Mouse (Mus musculus): ENCODE measurements around the gene Gramd1c. TPM values are rescaled to one million over a fixed set of nuclear protein-coding genes. Genes with fewer than 3 reads are reported as not detected.

The Gramd1c gene
- polyA plus RNA-seq, 1 experiment from 2014 or later, result 2.2 TPM

DNA sequence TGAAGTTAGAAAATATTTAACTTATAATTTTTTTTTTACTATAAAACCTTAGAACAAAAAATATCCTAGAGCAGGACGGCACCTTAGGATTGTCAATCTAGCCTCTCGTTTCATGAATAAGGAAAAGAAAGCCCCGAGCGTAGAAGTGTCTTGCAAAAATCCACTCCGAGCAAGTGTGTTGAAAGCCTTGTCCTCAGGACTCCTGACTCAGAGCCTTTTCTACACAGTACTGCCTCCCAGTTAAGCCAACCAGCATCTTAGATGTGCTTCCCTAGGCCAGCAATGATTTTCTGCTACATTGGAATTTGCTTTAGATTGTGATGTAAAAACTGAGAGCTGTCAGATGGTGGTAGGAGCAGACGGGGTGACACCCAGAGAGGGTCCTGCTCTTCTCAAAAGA, 130.1 kb downstream of the Gramd1c start:
- DNase-seq (ENCODE audit: low spot score), result no peak
- H3K27me3 ChIP-seq (ENCODE audit: control insufficient read depth, insufficient read depth, low read length), result no peaks in the 10 kb centered on the region
- ATAC-seq (ENCODE audit: insufficient read depth, low FRiP score, low TSS enrichment), result no peak
- no peaks in the 10 kb centered on the region for H3K4me1 ChIP-seq (ENCODE audit: control insufficient read depth, insufficient read depth, low read length)
- H3K4me3 ChIP-seq (ENCODE audit: low read depth, low read length), result no peak overlapping the region
- WGBS, result 89% methylated on average over 6 of the region's 6 CpGs
- H3K9ac ChIP-seq (ENCODE audit: low read length), result no peak overlapping the region
- H3K27ac ChIP-seq (ENCODE audit: low read depth, low read length), result no peak overlapping the region
- no peaks in the 10 kb centered on the region for H3K36me3 ChIP-seq (ENCODE audit: control insufficient read depth, insufficient read depth, low read length)
- no peaks in the 10 kb centered on the region for H3K9me3 ChIP-seq (ENCODE audit: control insufficient read depth, low read length)
- no peak overlapping the region for H3K4me2 ChIP-seq (ENCODE audit: low read depth)

DNA sequence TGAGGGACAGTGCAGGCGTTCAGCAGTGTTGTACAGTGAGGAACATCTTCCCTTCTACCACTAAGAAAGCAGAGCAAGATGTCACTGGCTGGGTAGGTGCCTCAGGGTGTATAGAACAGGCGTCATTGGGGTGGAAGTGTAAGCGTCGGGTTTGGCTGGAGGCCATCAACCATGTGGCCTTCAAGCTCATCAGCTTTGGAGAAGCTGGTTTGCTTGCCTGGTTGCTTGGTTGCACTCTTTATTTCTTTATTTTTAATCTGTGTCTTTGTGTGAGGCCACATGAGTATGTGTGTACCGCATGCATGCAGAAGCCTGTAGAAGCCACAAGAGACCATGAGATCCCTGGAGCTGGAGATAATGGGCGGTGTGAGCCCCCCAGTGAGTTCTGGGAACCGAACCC, 130.8 kb downstream of the Gramd1c start:
- Histone ChIP-seq H3K27ac (ENCODE audit: low read depth, low read length) (no peak overlapping the region), H3K4me1 (ENCODE audit: control insufficient read depth, insufficient read depth, low read length) (no peaks in the 10 kb centered on the region), H3K4me3 (ENCODE audit: low read depth, low read length) (no peak overlapping the region), H3K9me3 (ENCODE audit: control insufficient read depth, low read length) (no peaks in the 10 kb centered on the region), H3K36me3 (ENCODE audit: control insufficient read depth, insufficient read depth, low read length) (no peaks in the 10 kb centered on the region), H3K4me2 (ENCODE audit: low read depth) (no peak overlapping the region), H3K27me3 (ENCODE audit: control insufficient read depth, insufficient read depth, low read length) (no peaks in the 10 kb centered on the region), H3K9ac (ENCODE audit: low read length) (no peak overlapping the region)
- 93% methylated on average over 7 of the region's 7 CpGs for WGBS
- no peak for ATAC-seq (ENCODE audit: insufficient read depth, low FRiP score, low TSS enrichment)
- DNase-seq (ENCODE audit: low spot score), result no peak

DNA sequence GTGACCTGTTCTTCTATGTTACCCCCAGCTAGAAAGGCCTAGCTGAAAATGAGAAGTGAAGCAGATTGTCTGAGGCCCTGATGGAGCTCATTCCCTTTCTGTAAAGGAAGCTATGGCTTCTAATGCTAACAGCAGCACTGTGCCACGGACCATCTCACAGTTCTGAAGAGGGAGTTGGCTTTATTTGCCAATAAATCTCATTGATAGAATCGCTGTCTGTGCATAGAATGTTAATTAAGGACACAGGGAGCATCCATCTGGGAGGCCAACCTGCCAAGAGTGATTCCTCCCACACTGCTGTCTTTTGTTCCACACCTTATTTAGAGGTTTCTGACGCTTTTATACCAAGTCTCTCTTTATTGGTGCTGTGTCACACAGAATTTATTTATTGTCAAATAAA, 131.6 kb downstream of the Gramd1c start:
- ATAC-seq (ENCODE audit: insufficient read depth, low FRiP score, low TSS enrichment), result peak; percentile 50

DNA sequence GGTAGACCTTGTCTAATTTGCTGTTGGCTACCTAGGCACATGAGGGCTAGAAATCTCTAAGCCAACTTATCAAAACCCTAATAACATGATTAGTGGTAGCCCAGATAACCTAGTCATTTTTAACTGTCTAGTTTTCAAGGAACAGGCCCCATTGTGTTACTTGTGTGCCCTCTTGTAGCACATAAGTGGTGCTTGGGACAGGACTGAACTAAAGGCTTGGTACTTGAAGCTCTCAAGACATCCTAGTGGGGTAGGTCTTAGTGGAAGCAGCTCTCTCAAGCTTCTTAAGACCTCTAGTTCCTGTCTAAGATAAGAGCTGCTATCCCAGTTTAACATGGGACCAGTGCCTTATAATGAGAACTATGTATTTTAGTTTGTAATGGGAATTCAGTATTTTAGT, 132.6 kb downstream of the Gramd1c start:
- Histone ChIP-seq H3K9me3 (ENCODE audit: control insufficient read depth, low read length) (no peaks in the 10 kb centered on the region), H3K27me3 (ENCODE audit: control insufficient read depth, insufficient read depth, low read length) (no peaks in the 10 kb centered on the region), H3K4me2 (ENCODE audit: low read depth) (no peak overlapping the region), H3K4me3 (ENCODE audit: low read depth, low read length) (no peak overlapping the region), H3K36me3 (ENCODE audit: control insufficient read depth, insufficient read depth, low read length) (no peaks in the 10 kb centered on the region), H3K4me1 (ENCODE audit: control insufficient read depth, insufficient read depth, low read length) (no peaks in the 10 kb centered on the region), H3K27ac (ENCODE audit: low read depth, low read length) (no peak overlapping the region), H3K9ac (ENCODE audit: low read length) (no peak overlapping the region)
- no peak for ATAC-seq (ENCODE audit: insufficient read depth, low FRiP score, low TSS enrichment)
- DNase-seq (ENCODE audit: low spot score), result no peak

More for the DNA sequence above, 131.6 kb downstream of the Gramd1c start:
- Histone ChIP-seq H3K27me3 (ENCODE audit: control insufficient read depth, insufficient read depth, low read length) (no peaks in the 10 kb centered on the region), H3K9ac (ENCODE audit: low read length) (no peak overlapping the region), H3K4me1 (ENCODE audit: control insufficient read depth, insufficient read depth, low read length) (no peaks in the 10 kb centered on the region), H3K36me3 (ENCODE audit: control insufficient read depth, insufficient read depth, low read length) (no peaks in the 10 kb centered on the region), H3K4me3 (ENCODE audit: low read depth, low read length) (no peak overlapping the region), H3K9me3 (ENCODE audit: control insufficient read depth, low read length) (no peaks in the 10 kb centered on the region), H3K27ac (ENCODE audit: low read depth, low read length) (no peak overlapping the region), H3K4me2 (ENCODE audit: low read depth) (no peak overlapping the region)
- no peak for DNase-seq (ENCODE audit: low spot score)
- 61% methylated on average over 3 of the region's 3 CpGs for WGBS

Small RNA genes within 50 kb of the gene (microRNA-seq; reads per million reads assigned to microRNA genes)
- gene Mir3470b, result not detected

Other genes with a start within 250 kb of the Gramd1c start
- 11.3 and 11.8 TPM in 2 replicates for gene Ccdc191, start 173.5 kb downstream of the Gramd1c start, polyA plus RNA-seq (2014; fragmentation: Nextera tagmentation; extraction: Ambion mirVana)
- 40.3 and 41.5 TPM in 2 replicates for gene Qtrt2, start 136.5 kb downstream of the Gramd1c start, polyA plus RNA-seq (2014; fragmentation: Nextera tagmentation; extraction: Ambion mirVana)
- gene Zdhhc23, start 83.6 kb downstream of the Gramd1c start, polyA plus RNA-seq (2014; fragmentation: Nextera tagmentation; extraction: Ambion mirVana), result 0.23 and 0.31 TPM in 2 replicates
- 77.4 and 80.8 TPM in 2 replicates for gene Atp6v1a, start 76.4 kb upstream of the Gramd1c start, polyA plus RNA-seq (2014; fragmentation: Nextera tagmentation; extraction: Ambion mirVana)
- 84.2 and 87.2 TPM in 2 replicates for gene Naa50, start 76.5 kb upstream of the Gramd1c start, polyA plus RNA-seq (2014; fragmentation: Nextera tagmentation; extraction: Ambion mirVana)
- gene Usf3, start 109.9 kb upstream of the Gramd1c start, polyA plus RNA-seq (2014; fragmentation: Nextera tagmentation; extraction: Ambion mirVana), result 4.7 and 5.4 TPM in 2 replicates